Mouse (Mus musculus) G1E-ER4 (cell line): Measurements from ENCODE around the gene Cnppd1. TPM values are rescaled to one million over a fixed set of nuclear protein-coding genes. Genes with fewer than 3 reads are reported as not detected.

Source experiments
- GATA1 ChIP-seq: IDR thresholded peaks from one replicate; pipeline ENCODE4 v1.8.0; 2012; ENCODE audit warnings: low read length, inconsistent platforms
- polyA plus RNA-seq: library from polyadenylated mRNA; stranded (reverse); fragments of >175 nt; gene quantifications from 2 replicates; pipeline ENCODE4 v1.2.3, GENCODE M21; 2012

Cnppd1 gene
- polyA plus RNA-seq, 1 experiment = 92.2 TPM

DNA sequence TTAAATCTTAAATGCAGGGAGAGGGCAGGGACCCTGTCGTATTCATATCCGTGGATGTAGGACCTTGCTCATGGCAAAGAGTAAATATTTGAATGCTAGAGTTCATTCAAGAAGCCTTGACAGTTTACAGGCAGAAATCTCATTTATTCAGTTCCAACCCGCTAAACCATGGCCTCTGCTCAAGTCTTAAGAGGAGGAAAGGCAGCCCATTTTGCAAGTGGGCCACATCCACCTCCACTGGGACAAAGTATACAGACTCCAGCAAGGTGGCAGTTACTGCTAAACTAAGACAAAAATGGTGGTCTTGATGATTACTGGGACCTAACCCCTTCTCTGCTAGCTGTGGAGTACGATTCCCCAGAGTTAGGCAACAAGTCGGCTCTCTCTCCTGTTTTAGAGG lies 17.1 kb downstream of the Cnppd1 start:
- no peak for TF ChIP-seq GATA1

DNA sequence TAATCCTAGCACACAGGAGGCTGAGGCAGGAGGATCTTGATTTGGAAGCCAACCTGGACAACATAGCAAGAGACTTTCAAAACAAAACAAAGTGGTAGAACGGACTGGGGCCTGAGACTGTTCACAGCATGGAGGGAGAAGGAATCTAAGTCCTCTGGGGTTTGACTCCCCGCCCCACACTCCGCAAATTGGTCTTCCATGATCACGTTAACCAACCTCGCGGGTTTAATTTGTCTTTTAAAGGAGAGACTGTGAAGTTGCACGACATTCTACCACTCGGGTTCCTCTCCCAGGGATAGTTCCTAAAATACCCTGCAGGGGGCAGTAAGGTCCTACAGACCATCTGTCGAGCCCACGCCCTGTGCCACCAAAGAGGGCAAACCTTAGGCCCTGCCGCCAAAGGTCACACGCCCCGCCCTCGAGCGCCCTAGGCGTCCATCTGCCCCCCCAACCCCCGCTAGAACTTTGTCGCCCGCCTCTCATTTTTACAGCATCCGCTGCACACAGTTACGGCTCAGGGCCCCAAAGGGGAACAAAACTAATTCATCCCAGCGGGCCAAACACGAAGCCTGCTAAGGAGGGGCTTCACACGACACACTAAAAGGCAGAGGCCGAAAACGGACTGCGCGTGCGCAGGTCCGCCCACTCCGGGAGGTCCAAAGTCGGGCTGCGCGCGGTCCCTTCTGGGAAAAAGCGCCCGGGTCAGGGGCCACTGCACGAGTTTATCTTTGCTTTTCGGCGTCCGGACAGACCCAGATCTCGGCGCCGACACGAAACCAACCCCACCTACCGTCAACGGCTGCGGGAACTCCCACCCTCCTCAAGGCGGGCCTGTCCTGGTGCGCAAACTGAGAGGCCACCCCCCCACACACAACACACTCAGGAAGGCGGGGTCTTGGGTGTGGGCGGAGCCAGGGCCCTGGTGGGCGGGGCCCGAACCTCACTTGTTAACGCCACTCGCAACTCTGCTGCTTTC lies 17.9 kb downstream of the Cnppd1 start, which contains the start of gene Nhej1:
Gene Nhej1 (minus strand): TSS at position 855 of the 976 bp plus-strand sequence.
- no peak for TF ChIP-seq GATA1

DNA sequence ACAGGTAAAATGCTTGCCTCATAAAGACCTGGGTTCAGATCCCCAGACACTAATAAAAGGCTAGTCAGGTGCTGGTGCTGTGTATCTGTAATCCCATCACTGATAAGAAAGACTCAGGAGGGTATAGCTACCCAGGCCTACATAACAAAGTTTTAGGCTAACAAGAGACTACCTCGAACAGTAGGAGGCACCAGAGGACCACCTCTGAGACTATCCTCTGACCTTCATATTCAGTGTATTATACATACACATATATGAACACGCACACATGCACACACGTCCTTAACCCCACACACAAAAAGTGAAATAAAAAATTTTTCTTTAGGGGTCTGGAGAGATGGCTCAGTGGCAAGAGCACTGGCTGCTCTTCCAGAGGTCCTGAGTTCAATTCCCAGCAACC lies 20.3 kb downstream of the Cnppd1 start:
- TF ChIP-seq GATA1 = no peak

Other genes with a start within 250 kb of the Cnppd1 start
- not detected in 2 replicates for gene Cryba2, start 249.6 kb downstream of the Cnppd1 start, polyA plus RNA-seq
- not detected in 2 replicates for gene Cfap65, start 207.1 kb downstream of the Cnppd1 start, polyA plus RNA-seq
- gene Ihh, start 191.0 kb downstream of the Cnppd1 start, polyA plus RNA-seq = 0.11 and 0.22 TPM in 2 replicates
- gene Nhej1, start 17.5 kb downstream of the Cnppd1 start, polyA plus RNA-seq = 0.24 and 0.27 TPM in 2 replicates
- 0.13 TPM in 2 replicates for gene Slc23a3, start 8.8 kb downstream of the Cnppd1 start, polyA plus RNA-seq
- 93.7 and 148 TPM in 2 replicates for gene Retreg2, start 67 bp upstream of the Cnppd1 start, polyA plus RNA-seq
- 21.4 and 28.2 TPM in 2 replicates for gene Zfand2b, start 25.9 kb upstream of the Cnppd1 start, polyA plus RNA-seq
- gene Abcb6, start 37.7 kb upstream of the Cnppd1 start, polyA plus RNA-seq = 17.2 and 22.2 TPM in 2 replicates
- gene Ankzf1, start 49.4 kb upstream of the Cnppd1 start, polyA plus RNA-seq = 14.3 and 16.1 TPM in 2 replicates
- gene Atg9a, start 49.5 kb upstream of the Cnppd1 start, polyA plus RNA-seq = 44.2 and 52.5 TPM in 2 replicates
- 0.45 and 0.86 TPM in 2 replicates for gene Glb1l, start 68.1 kb upstream of the Cnppd1 start, polyA plus RNA-seq
- gene Stk16, start 68.1 kb upstream of the Cnppd1 start, polyA plus RNA-seq = 143 and 217 TPM in 2 replicates
- 26.0 and 85.0 TPM in 2 replicates for gene Tuba4a, start 77.2 kb upstream of the Cnppd1 start, polyA plus RNA-seq
- not detected in 2 replicates for gene A630095N17Rik, start 89.4 kb upstream of the Cnppd1 start, polyA plus RNA-seq
- gene Dnajb2, start 93.7 kb upstream of the Cnppd1 start, polyA plus RNA-seq = 11.3 and 14.7 TPM in 2 replicates
- gene Ptprn, start 121.8 kb upstream of the Cnppd1 start, polyA plus RNA-seq = 1.1 and 1.4 TPM in 2 replicates
- gene Resp18, start 135.7 kb upstream of the Cnppd1 start, polyA plus RNA-seq = not detected in 2 replicates
- 46.2 and 77.7 TPM in 2 replicates for gene Dnpep, start 175.3 kb upstream of the Cnppd1 start, polyA plus RNA-seq
- gene Des, start 217.6 kb upstream of the Cnppd1 start, polyA plus RNA-seq = 1.4 and 1.6 TPM in 2 replicates
- 0.09 and 0.33 TPM in 2 replicates for gene Speg, start 232.6 kb upstream of the Cnppd1 start, polyA plus RNA-seq